Mouse (Mus musculus) kidney, postnatal 0 days (tissue): ENCODE measurements around the gene Arhgef3. TPM values are rescaled to one million over a fixed set of nuclear protein-coding genes. Genes with fewer than 3 reads are reported as not detected.
"Not testable (repeated sequence)": the region's sequence is repeated elsewhere in the genome, so short reads cannot be mapped to it uniquely, and the experiment has no call there.

ENCODE experiments used
- ATAC-seq: fragments of 200-750 bp; cut with Nextera tagmentation; replicated peaks from 2 replicates; pipeline ENCODE4 v1.8.0; 2017; ENCODE audit warnings: low read depth, moderate number of reproducible peaks, moderate TSS enrichment, moderate library complexity; ENCODE audit not compliant: low FRiP score
- DNase-seq: peaks from one replicate; pipeline ENCODE4 v3.0.0-alpha.2; 2016; ENCODE audit warnings: low spot score
- H3K27ac ChIP-seq: fragments of 300-500 bp; sonication (generic); 2 replicates; pipeline ENCODE4 v1.5.1; 2014; ENCODE audit warnings: mild to moderate bottlenecking
- H3K27me3 ChIP-seq: fragments of 300-500 bp; sonication (generic); 2 replicates; pipeline ENCODE4 v1.6.1; 2014; ENCODE audit warnings: low read length, mixed read lengths; ENCODE audit not compliant: insufficient read depth
- H3K36me3 ChIP-seq: fragments of 300-500 bp; sonication (generic); 2 replicates; pipeline ENCODE4 v1.6.1; 2014; ENCODE audit warnings: low read length, mixed read lengths; ENCODE audit not compliant: insufficient read depth
- H3K4me1 ChIP-seq: fragments of 300-500 bp; sonication (generic); replicated peaks from 2 replicates; pipeline ENCODE4 v1.6.1; 2014; ENCODE audit warnings: antibody characterized with exemption, low read length, mixed read lengths; ENCODE audit not compliant: insufficient read depth
- H3K4me2 ChIP-seq: fragments of 300-500 bp; sonication (generic); 2 replicates; pipeline ENCODE4 v1.6.1; 2014; ENCODE audit warnings: mild to moderate bottlenecking, low read length, moderate library complexity, mixed read lengths
- H3K4me3 ChIP-seq: fragments of 300-500 bp; sonication (generic); replicated peaks from 2 replicates; pipeline ENCODE4 v1.5.1; 2014; ENCODE audit warnings: low read depth, low read length
- H3K9ac ChIP-seq: fragments of 300-500 bp; sonication (generic); 2 replicates; pipeline ENCODE4 v1.6.1; 2014; ENCODE audit warnings: low read depth, low read length
- H3K9me3 ChIP-seq: fragments of 300-500 bp; sonication (generic); replicated peaks from 2 replicates; pipeline ENCODE4 v1.6.1; 2016; ENCODE audit warnings: low read length, inconsistent platforms, mixed read lengths
- CTCF ChIP-seq: IDR thresholded peaks from 2 replicates; pipeline ENCODE4 v1.5.1; 2016; ENCODE audit warnings: antibody characterized with exemption, low read depth, mild to moderate bottlenecking, moderate library complexity
- WGBS: fragments of 180-500 bp; shearing (Covaris S2); extraction: QIAGEN DNeasy Blood & Tissue Kit; methylation state at CpG from one replicate; pipeline ENCODE4 v1.1.7; 2014; 5-methylcytosine and 5-hydroxymethylcytosine counted together
- polyA plus RNA-seq: library from polyadenylated mRNA; unstranded; fragments of >200 nt; fragmentation: Nextera tagmentation; extraction: Ambion mirVana; gene quantifications from 2 replicates; pipeline ENCODE4 v1.2.1, GENCODE M21; 2015

Gene Arhgef3
- polyA plus RNA-seq, 1 experiment from 2014 or later: 20.0 TPM

GRCm38 (mm10) chr14:27200743-27201576 is 86.3 kb downstream of the Arhgef3 start:
- Histone ChIP-seq H3K27me3 (no peaks in the 10 kb centered on the region), H3K9me3 (no peaks in the 10 kb centered on the region), H3K4me2 (no peak overlapping the region), H3K36me3 (no peaks in the 10 kb centered on the region), H3K4me1 (no peaks in the 10 kb centered on the region), H3K4me3 (no peak overlapping the region), H3K27ac (no peak overlapping the region), H3K9ac (no peak overlapping the region)
- ATAC-seq: no peak
- TF ChIP-seq CTCF: no peak
- DNase-seq: no peak
- WGBS: 70% methylated on average over 12 of the region's 12 CpGs

DNA sequence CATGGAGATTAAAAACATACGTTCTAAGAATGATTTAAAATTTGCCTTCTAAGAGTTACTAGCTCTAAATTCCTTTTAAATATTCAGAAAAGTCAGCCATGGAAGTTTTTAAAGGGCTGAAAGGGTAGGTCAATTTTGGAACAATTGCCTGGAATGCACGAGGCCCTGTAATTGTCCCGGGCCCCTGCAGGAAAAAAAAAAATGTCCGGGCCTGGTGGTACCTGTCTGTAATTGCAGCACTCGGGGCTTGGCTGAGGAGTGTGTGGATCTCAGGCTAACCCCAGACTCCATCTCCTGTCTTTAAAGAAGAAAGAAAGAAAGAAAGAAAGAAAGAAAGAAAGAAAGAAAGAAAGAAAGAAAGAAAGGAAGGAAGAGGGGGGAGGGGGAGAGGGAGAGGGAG is 87.1 kb downstream of the Arhgef3 start:
- TF ChIP-seq CTCF: no peak; the same call in 1 of the 2 replicates
- H3K9me3 ChIP-seq: no peaks in the 10 kb centered on the region
- H3K4me2 ChIP-seq: no peak overlapping the region
- no peaks in the 10 kb centered on the region for H3K36me3 ChIP-seq
- H3K4me3 ChIP-seq: no peak overlapping the region
- H3K9ac ChIP-seq: no peak overlapping the region
- WGBS: 48% methylated on average over 5 of the region's 5 CpGs
- no peak for ATAC-seq
- H3K27me3 ChIP-seq: no peaks in the 10 kb centered on the region
- no peak for DNase-seq
- H3K4me1 ChIP-seq: no peaks in the 10 kb centered on the region
- no peak overlapping the region for H3K27ac ChIP-seq

GRCm38 (mm10) chr14:27204704-27205103 is 90.0 kb downstream of the Arhgef3 start:
- 92% methylated on average over 2 of the region's 2 CpGs for WGBS
- Histone ChIP-seq H3K9me3 (no peaks in the 10 kb centered on the region), H3K4me3 (no peak overlapping the region), H3K9ac (no peak overlapping the region), H3K27me3 (no peaks in the 10 kb centered on the region), H3K4me2 (no peak overlapping the region), H3K27ac (no peak overlapping the region), H3K36me3 (no peaks in the 10 kb centered on the region), H3K4me1 (no peaks in the 10 kb centered on the region)
- ATAC-seq: no peak
- no peak for TF ChIP-seq CTCF
- DNase-seq: no peak

GRCm38 (mm10) chr14:27206443-27206842 is 91.7 kb downstream of the Arhgef3 start:
- H3K27me3 ChIP-seq: no peaks in the 10 kb centered on the region
- H3K27ac ChIP-seq: no peak overlapping the region
- H3K4me1 ChIP-seq: no peaks in the 10 kb centered on the region
- no peak overlapping the region for H3K4me2 ChIP-seq
- TF ChIP-seq CTCF: no peak
- no peak for DNase-seq
- H3K9me3 ChIP-seq: no peaks in the 10 kb centered on the region
- ATAC-seq: no peak
- H3K9ac ChIP-seq: no peak overlapping the region
- H3K4me3 ChIP-seq: no peak overlapping the region
- H3K36me3 ChIP-seq: no peaks in the 10 kb centered on the region

- no peak for ATAC-seq
- Histone ChIP-seq H3K36me3 (no peaks in the 10 kb centered on the region), H3K9me3 (no peaks in the 10 kb centered on the region), H3K9ac (no peak overlapping the region), H3K27me3 (no peaks in the 10 kb centered on the region), H3K4me3 (no peak overlapping the region), H3K4me2 (no peak overlapping the region), H3K27ac (no peak overlapping the region), H3K4me1 (no peaks in the 10 kb centered on the region)
- TF ChIP-seq CTCF: no peak
- DNase-seq: no peak
- WGBS: 94% methylated on average over 4 of the region's 4 CpGs
Observed at GRCm38 (mm10) chr14:27209542-27209941, 94.8 kb downstream of the Arhgef3 start.

- DNase-seq, ATAC-seq, H3K27ac ChIP-seq, H3K9ac ChIP-seq, H3K4me2 ChIP-seq, H3K27me3 ChIP-seq, H3K36me3 ChIP-seq, H3K4me1 ChIP-seq, H3K9me3 ChIP-seq, H3K4me3 ChIP-seq: not testable (repeated sequence)
- 79% methylated on average over 9 of the region's 9 CpGs for WGBS
Observed at GRCm38 (mm10) chr14:27210801-27211200, 96.1 kb downstream of the Arhgef3 start.
